Mouse (Mus musculus): Measurements from ENCODE around the gene Podxl2. TPM values are rescaled to one million over a fixed set of nuclear protein-coding genes. Genes with fewer than 3 reads are reported as not detected.
A peak's percentile ranks its signal among the peaks of the same experiment; 100 is the strongest.

The Podxl2 gene
- polyA plus RNA-seq, 1 experiment, result 2.8 TPM

DNA sequence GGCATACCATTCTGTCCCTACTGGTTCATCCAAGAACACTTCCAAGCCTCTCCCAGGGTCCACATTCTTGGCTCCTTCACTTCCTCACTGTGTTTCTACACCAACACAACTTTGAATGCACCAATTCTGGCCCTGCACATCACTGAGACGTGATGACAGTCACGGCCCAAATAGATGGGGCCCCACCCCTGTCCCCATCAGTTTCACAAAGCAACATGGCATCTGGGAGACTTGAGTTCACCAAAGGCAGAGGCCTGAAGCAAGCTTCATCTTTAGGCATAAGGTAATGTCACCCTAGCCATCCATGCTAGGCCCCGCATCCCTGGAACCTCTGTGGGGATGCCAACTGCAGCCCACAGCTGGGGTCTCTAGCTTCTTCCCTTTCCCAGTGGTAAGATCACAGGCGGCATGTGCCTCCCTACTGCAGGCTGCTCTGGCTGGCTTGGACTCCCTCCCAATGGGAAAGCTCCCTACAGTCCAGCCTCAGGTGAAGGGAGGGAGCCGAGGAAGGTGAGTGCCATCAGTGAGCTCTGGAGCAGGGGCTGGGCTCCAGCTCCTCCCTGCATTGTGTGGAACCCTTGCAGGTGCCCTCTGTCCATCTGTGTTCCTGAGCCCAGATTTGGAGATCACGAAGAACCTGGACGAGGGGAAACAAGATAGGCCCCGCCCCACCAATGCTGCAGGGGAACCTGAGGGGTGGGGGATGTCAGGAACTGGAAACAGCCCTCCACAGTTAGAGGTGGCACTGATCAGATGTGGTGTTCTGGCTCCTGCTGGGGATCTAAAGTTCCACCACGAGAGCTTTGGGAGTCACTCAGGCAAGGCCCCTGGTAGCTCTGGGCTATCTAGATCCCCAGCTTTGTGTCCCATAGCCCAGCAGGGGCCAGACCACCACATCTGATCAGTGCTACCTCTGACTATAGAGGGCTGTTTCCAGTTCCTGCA, 30.8 kb downstream of the Podxl2 start:
- H3K36me3 ChIP-seq (ENCODE audit: control insufficient read depth, insufficient read depth), result no peaks in the 10 kb centered on the region
- no peak overlapping the region for H3ac ChIP-seq (ENCODE audit: control insufficient read depth, insufficient read length, low read depth)
- TF ChIP-seq FOSL1 (IDR thresholded peaks at IDR 0.05; ENCODE audit: insufficient read depth, low read length, poor library complexity, severe bottlenecking) (no peak), CTCF (IDR thresholded peaks at IDR 0.05; ENCODE audit: control insufficient read depth, insufficient read depth, insufficient read length) (no peak), MAX (IDR thresholded peaks at IDR 0.05) (no peak), MYOD1 (IDR thresholded peaks at IDR 0.05; ENCODE audit: control insufficient read depth, insufficient read length, low read depth) (no peak), USF1 (IDR thresholded peaks at IDR 0.05; ENCODE audit: low read depth) (no peak), MYOG (IDR thresholded peaks at IDR 0.05; ENCODE audit: control insufficient read depth, extremely low read depth, insufficient read length) (no peak), CEBPB (IDR thresholded peaks at IDR 0.05; ENCODE audit: low read depth) (no peak)
- no peaks in the 10 kb centered on the region for H3K79me3 ChIP-seq (ENCODE audit: low read depth)
- no peaks in the 10 kb centered on the region for H3K27me3 ChIP-seq (ENCODE audit: control insufficient read depth, insufficient read depth, insufficient read length)
- H3K4me3 ChIP-seq (ENCODE audit: insufficient read depth, poor library complexity, severe bottlenecking), result no peak overlapping the region
- H3K79me2 ChIP-seq (ENCODE audit: control insufficient read depth, insufficient read depth), result no peaks in the 10 kb centered on the region

DNA sequence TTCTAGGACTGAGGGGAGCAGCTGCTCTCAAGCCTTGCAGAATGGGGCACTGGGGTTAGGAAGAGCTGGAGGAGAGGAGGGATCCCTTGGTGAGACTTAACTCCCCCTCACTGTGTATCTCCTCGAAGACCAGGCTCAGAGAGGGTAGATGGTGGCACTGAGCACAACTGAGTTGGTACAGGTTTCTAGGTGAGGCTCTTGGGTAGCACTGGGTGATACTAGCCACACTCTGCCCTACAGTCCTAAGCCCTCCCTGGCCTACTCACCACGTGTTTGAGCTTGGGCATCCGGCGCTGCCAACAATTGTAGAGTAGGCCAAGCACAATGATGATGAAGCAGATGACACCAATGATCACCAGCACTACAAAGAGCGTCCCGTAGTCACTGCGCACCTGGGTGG, 31.6 kb downstream of the Podxl2 start:
- Histone ChIP-seq H3K27me3 (ENCODE audit: control insufficient read depth, insufficient read depth, insufficient read length) (no peaks in the 10 kb centered on the region), H3K4me3 (ENCODE audit: insufficient read depth, poor library complexity, severe bottlenecking) (no peak overlapping the region), H3K79me3 (ENCODE audit: low read depth) (no peaks in the 10 kb centered on the region), H3K36me3 (ENCODE audit: control insufficient read depth, insufficient read depth) (no peaks in the 10 kb centered on the region), H3ac (ENCODE audit: control insufficient read depth, insufficient read length, low read depth) (no peak overlapping the region), H3K79me2 (ENCODE audit: control insufficient read depth, insufficient read depth) (no peaks in the 10 kb centered on the region)
- no peak for TF ChIP-seq FOSL1 (IDR thresholded peaks at IDR 0.05; ENCODE audit: insufficient read depth, low read length, poor library complexity, severe bottlenecking)
- no peak for TF ChIP-seq MAX (IDR thresholded peaks at IDR 0.05)
- TF ChIP-seq CEBPB (IDR thresholded peaks at IDR 0.05; ENCODE audit: low read depth), result no peak
- no peak for TF ChIP-seq CTCF (IDR thresholded peaks at IDR 0.05; ENCODE audit: control insufficient read depth, insufficient read depth, insufficient read length)
- TF ChIP-seq MYOD1 (IDR thresholded peaks at IDR 0.05; ENCODE audit: control insufficient read depth, insufficient read length, low read depth), result no peak
- no peak for TF ChIP-seq USF1 (IDR thresholded peaks at IDR 0.05; ENCODE audit: low read depth)
- no peak for TF ChIP-seq MYOG (IDR thresholded peaks at IDR 0.05; ENCODE audit: control insufficient read depth, extremely low read depth, insufficient read length)

DNA sequence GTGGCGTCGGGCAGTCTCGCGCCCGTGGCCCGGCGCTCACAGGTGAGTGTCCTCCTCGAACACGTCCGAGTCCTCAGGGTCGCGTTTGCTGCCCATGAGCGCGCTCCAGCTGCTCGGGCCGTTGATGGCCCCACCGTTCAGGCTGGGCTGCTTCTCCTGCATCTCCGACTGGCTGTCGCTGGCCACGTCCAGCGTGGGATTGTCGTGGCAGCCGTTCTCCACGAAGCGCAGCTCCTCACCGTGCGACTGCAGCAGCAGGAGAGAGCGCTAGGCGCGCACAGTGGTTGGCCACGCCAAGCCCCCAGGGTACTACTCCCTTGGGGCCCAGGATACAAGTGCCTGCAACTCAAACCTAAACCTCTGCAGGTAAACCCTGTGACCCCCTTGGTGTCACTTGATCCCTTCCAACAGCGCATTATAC, 32.1 kb downstream of the Podxl2 start:
- no peak for TF ChIP-seq USF1 (IDR thresholded peaks at IDR 0.05; ENCODE audit: low read depth)
- no peak for TF ChIP-seq CEBPB (IDR thresholded peaks at IDR 0.05; ENCODE audit: low read depth)
- no peak for TF ChIP-seq CTCF (IDR thresholded peaks at IDR 0.05; ENCODE audit: control insufficient read depth, insufficient read depth, insufficient read length)
- no peak for TF ChIP-seq FOSL1 (IDR thresholded peaks at IDR 0.05; ENCODE audit: insufficient read depth, low read length, poor library complexity, severe bottlenecking)
- Histone ChIP-seq H3K79me2 (ENCODE audit: control insufficient read depth, insufficient read depth) (no peaks in the 10 kb centered on the region), H3K27me3 (ENCODE audit: control insufficient read depth, insufficient read depth, insufficient read length) (no peaks in the 10 kb centered on the region)

DNA sequence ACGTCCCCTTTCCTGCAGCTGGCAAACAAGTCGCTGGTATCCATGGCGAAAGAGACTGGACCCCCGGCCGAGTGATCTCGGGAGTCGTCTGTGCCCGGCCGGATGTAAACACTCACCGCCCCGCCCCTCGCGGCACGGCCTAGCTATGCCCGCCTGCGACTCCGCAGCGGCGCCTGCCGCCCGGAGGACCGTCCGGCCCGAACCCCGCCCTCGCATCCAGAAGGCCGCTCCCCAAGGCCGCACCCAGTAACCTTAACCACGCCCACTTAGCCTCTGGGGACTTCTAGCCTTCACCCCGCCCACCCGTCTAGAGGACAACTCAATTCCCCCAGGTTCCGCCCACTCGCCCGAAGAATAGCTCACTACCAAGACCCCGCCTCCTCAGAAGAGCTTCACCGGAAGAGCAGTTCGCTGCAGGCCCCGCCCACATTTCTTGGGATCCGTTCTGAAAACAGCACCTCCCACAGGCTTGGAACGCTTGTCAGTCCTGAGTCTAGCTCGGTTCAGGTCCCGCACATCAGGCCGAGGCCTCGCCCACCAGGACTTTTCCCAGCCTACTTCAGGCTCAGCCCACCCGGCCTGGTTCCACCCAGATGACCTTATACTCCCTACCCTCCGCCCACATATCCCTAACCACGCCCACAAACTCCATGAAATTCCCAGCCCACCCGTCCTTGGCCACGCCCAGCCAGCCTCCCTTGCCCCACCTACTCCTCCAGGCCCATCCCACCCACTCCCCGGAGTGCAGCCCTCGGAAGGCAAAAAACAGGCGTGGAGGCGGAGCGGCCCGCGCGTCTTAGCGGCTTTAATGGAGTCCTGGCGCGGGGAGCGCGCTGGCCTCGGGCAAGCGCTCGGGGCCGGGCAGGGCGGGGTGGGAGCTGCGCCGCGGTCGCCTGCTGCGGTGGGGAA, 32.8 kb downstream of the Podxl2 start, which contains the start of gene Abtb1:
Abtb1 (minus strand) TSS at position 204 of the 909 bp plus-strand sequence.
- peak within 1 kb of the TSS; percentile 87 for H3K4me3 ChIP-seq (ENCODE audit: insufficient read depth, poor library complexity, severe bottlenecking)
- H3ac ChIP-seq (ENCODE audit: control insufficient read depth, insufficient read length, low read depth), result peak within 1 kb of the TSS; percentile 85
- H3K79me3 ChIP-seq (ENCODE audit: low read depth), result no peaks in the 10 kb centered on the region
- no peaks in the 10 kb centered on the region for H3K27me3 ChIP-seq (ENCODE audit: control insufficient read depth, insufficient read depth, insufficient read length)
- no peaks in the 10 kb centered on the region for H3K79me2 ChIP-seq (ENCODE audit: control insufficient read depth, insufficient read depth)
- no peak for TF ChIP-seq CEBPB (IDR thresholded peaks at IDR 0.05; ENCODE audit: low read depth)
- TF ChIP-seq FOSL1 (IDR thresholded peaks at IDR 0.05; ENCODE audit: insufficient read depth, low read length, poor library complexity, severe bottlenecking), result no peak
- peak; percentile 48 for TF ChIP-seq MAX (IDR thresholded peaks at IDR 0.05)
- peak; percentile 95 for TF ChIP-seq CTCF (IDR thresholded peaks at IDR 0.05; ENCODE audit: control insufficient read depth, insufficient read depth, insufficient read length)
- no peak for TF ChIP-seq USF1 (IDR thresholded peaks at IDR 0.05; ENCODE audit: low read depth)
- TF ChIP-seq MYOD1 (IDR thresholded peaks at IDR 0.05; ENCODE audit: control insufficient read depth, insufficient read length, low read depth), result no peak
- no peak for TF ChIP-seq MYOG (IDR thresholded peaks at IDR 0.05; ENCODE audit: control insufficient read depth, extremely low read depth, insufficient read length)
- no peaks in the 10 kb centered on the region for H3K36me3 ChIP-seq (ENCODE audit: control insufficient read depth, insufficient read depth)

More for the DNA sequence above, 32.1 kb downstream of the Podxl2 start:
- H3K79me3 ChIP-seq (ENCODE audit: low read depth), result no peaks in the 10 kb centered on the region
- H3ac ChIP-seq (ENCODE audit: control insufficient read depth, insufficient read length, low read depth), result peak overlapping the region; percentile 64
- H3K4me3 ChIP-seq (ENCODE audit: insufficient read depth, poor library complexity, severe bottlenecking), result peak overlapping the region; percentile 40
- H3K36me3 ChIP-seq (ENCODE audit: control insufficient read depth, insufficient read depth), result no peaks in the 10 kb centered on the region

DNA sequence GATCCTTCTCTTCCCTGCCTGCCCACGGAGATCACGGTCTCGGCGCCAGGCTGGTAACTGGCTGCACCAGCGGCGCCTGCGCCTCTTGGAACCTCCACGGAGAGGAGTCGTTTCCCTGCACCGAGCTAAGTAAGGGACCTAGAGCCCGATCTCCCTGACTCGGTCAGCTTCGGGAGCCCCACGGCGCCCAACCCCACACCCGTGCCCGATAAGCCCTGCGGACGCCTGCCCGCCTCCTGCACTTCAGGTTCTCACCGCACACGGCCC, 33.4 kb downstream of the Podxl2 start:
- H3K36me3 ChIP-seq (ENCODE audit: control insufficient read depth, insufficient read depth), result no peaks in the 10 kb centered on the region
- H3ac ChIP-seq (ENCODE audit: control insufficient read depth, insufficient read length, low read depth), result peak overlapping the region; percentile 85
- no peaks in the 10 kb centered on the region for H3K79me2 ChIP-seq (ENCODE audit: control insufficient read depth, insufficient read depth)
- no peaks in the 10 kb centered on the region for H3K27me3 ChIP-seq (ENCODE audit: control insufficient read depth, insufficient read depth, insufficient read length)
- no peaks in the 10 kb centered on the region for H3K79me3 ChIP-seq (ENCODE audit: low read depth)
- H3K4me3 ChIP-seq (ENCODE audit: insufficient read depth, poor library complexity, severe bottlenecking), result peak overlapping the region; percentile 87
- TF ChIP-seq USF1 (IDR thresholded peaks at IDR 0.05; ENCODE audit: low read depth) (no peak), MAX (IDR thresholded peaks at IDR 0.05) (no peak), CEBPB (IDR thresholded peaks at IDR 0.05; ENCODE audit: low read depth) (no peak), CTCF (IDR thresholded peaks at IDR 0.05; ENCODE audit: control insufficient read depth, insufficient read depth, insufficient read length) (no peak), FOSL1 (IDR thresholded peaks at IDR 0.05; ENCODE audit: insufficient read depth, low read length, poor library complexity, severe bottlenecking) (no peak), MYOD1 (IDR thresholded peaks at IDR 0.05; ENCODE audit: control insufficient read depth, insufficient read length, low read depth) (no peak), MYOG (IDR thresholded peaks at IDR 0.05; ENCODE audit: control insufficient read depth, extremely low read depth, insufficient read length) (no peak)

All from C2C12 (cell line).